ENCODE assay signal across 20 mouse cellular contexts in the genomic region with DNA sequence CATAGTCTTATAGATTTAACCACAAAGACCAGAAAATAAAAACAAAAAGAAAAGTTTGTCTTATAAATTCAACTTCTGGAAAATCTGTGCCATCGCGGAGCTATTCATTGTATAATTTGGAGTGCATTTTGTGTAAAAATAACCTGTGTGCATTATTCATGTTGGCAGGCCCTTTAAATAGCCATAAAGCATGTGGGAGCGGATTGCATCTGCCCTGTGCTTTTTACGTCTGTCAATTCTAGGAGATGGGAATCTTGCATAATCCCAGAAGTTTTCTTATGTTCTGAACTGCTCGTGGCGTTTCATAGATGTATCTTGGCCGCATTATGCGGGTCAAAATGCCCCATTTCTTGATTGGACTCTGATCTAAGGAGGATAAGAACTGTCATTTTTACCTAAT.
DNase-seq lines count a peak whose midpoint lies in the region; ATAC-seq lines count a peak whose summit lies in the region.
"Had no signal": no experiment of that assay in that cellular context is flagged by ENCODE, and none has a peak within 500 bp of the region (broad histone marks: within the 10 kb centered on the region; RNA-seq: fewer than 3 reads in every experiment).

No protein-coding gene starts in this region.

- ATAC-seq in megakaryocyte progenitor cell, adult 5-6 weeks (replicated peaks; ENCODE audit: poor library complexity): no peak
- ATAC-seq: activated CD4-positive, CD25-positive, alpha-beta regulatory T cell, adult 4 months; forebrain, embryonic 14.5 days; midbrain, embryonic 15.5 days had no signal

- peak; percentile 21 to 66 for DNase-seq in layer of hippocampus, adult 18-20 months (ENCODE audit: low spot score in 2 of 2)
- DNase-seq in layer of hippocampus, postnatal 25 days (ENCODE audit: extremely low spot score in 1 of 2, low spot score in 1 of 2): no peak
- DNase-seq in brain, adult 2 months (ENCODE audit: low read depth, low spot score): peak; percentile 79
- DNase-seq in fat pad, adult 2 months (ENCODE audit: extremely low read depth, low read depth, low spot score): peak; percentile 30
- DNase-seq in left cerebral cortex, postnatal 36 days (ENCODE audit: low spot score in 2 of 2): peak; percentile 29 to 34
- DNase-seq in T-cell, adult 2 months (ENCODE audit: low spot score): no peak
- DNase-seq: adrenal gland, adult 8-10 months; cerebellum, adult 2 months; cerebellum, postnatal 25 days; embryo, embryonic 11 days; gastrocnemius, postnatal 36 days; heart, postnatal 4 days; kidney, adult 8-10 months; kidney, postnatal 10 days; lung, postnatal 4 days; retina, postnatal 1 day had no signal

- intact Hi-C loops in left cerebral cortex, postnatal 36 days (cut with DNase I): no loop called here

Comparison
In these comparisons a context has a peak if more than half of its experiments do, and no peak if none do; other contexts are left out.
1. DNase-seq: peak in layer of hippocampus, adult 18-20 months (2 of 2), brain, adult 2 months (single experiment), fat pad, adult 2 months (single experiment) and left cerebral cortex, postnatal 36 days (2 of 2); none in layer of hippocampus, postnatal 25 days (0 of 2) and T-cell, adult 2 months (single experiment).